Mouse (Mus musculus): ENCODE data around the gene Wwox.

Wwox gene

GRCm38 (mm10) chr8:115234068-115234467, 794.6 kb downstream of the Wwox start:
- no peak for DNase-seq (ENCODE audit: low spot score)

- DNase-seq (ENCODE audit: low spot score): no peak
These were observed 798.1 kb downstream of the Wwox start for GRCm38 (mm10) chr8:115237596-115237995.

DNA sequence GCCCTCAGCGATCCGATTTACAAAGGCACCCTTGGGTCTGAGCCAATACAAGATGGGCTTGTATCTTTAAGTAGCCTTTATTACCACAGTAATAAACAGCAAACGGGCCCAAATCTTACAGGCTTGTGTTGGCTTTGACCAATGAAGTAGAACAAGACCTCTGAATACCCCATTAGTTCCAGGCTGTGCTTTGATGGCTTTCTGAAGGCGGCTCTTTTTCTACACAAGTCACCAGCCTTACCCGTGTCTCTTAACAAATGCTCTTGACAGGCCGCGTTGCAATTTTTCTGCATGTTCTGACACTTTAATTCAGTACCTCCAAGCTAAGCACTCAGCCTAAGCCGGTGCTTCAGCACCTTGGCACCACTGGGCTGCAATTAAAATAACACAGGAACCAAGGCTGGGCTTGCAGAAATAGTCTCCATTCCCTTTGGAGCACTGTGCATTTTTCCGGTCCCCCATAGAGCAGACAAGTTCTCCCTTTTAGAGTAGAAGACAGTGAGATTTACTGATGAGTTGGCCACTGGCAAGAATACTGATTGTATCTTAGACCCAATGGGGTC, 804.1 kb downstream of the Wwox start:
- peak; percentile 32 for DNase-seq (ENCODE audit: low spot score)

DNA sequence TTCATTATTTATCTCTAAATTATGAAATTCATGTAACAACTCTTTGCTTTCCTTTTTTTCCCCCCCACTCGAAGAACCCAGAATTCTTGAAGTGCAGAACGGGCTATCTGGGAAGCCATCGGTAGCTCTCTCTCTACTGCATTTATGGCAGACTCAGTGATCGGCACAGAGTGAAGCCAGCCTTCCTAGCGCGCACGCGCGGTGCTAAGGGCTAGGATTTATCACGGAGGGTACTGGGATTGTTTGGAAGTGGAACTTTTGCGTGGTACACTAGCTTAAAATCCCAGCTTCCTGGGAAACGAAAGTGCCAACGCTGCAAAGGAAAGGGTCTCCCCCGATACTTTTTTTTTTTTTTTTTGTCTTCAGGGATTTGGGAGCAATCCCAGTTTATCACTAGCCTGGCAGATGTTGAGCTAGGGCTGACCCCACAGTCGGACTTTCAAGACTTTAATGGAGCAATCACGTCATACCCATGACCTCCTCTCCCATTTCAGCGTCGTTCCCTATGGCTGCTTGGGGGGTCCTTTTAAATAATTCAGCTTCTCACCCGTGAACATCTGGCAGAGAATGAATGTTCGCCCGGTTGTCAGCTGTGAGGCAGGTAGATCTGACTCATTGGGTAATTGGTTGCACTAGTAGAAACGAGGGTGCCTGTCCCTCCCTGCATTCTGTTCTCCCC, 810.4 kb downstream of the Wwox start:
- DNase-seq (ENCODE audit: low spot score): no peak

- no peak for DNase-seq (ENCODE audit: low spot score)
These were observed 816.1 kb downstream of the Wwox start for GRCm38 (mm10) chr8:115255550-115255949.

GRCm38 (mm10) chr8:115257417-115257816, 818.0 kb downstream of the Wwox start:
- DNase-seq (ENCODE audit: low spot score): no peak

DNA sequence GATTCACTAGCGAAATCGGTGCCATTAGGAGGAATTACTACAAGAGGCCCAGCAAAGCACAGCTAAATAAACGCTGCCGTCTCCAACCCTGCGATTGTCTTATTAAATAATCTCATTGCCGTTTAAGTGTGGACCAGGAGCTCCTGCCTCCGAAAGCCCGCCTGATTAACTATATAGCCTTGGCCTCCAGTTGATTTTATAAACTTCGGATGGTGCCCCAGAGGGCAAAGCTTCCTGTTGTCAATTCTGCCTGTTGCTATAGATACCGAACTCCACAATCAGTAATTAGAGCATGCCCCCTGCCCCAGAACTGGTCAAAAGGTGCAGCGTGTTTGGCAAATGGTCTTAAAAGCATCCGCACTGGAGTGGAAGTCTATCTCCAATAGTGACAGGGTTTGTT, 820.4 kb downstream of the Wwox start:
- peak; percentile 45 for DNase-seq (ENCODE audit: low spot score)

- no peak for DNase-seq (ENCODE audit: low spot score)
These were observed 827.7 kb downstream of the Wwox start for GRCm38 (mm10) chr8:115267196-115267595.

GRCm38 (mm10) chr8:115269601-115270000, 830.1 kb downstream of the Wwox start:
- DNase-seq (ENCODE audit: low spot score): peak; percentile 54

- no peak for DNase-seq (ENCODE audit: low spot score)
These were observed 834.5 kb downstream of the Wwox start for GRCm38 (mm10) chr8:115273976-115274375.

- DNase-seq (ENCODE audit: low spot score): no peak
These were observed 836.8 kb downstream of the Wwox start for GRCm38 (mm10) chr8:115276281-115276680.

- DNase-seq (ENCODE audit: low spot score): no peak
These were observed 838.8 kb downstream of the Wwox start for GRCm38 (mm10) chr8:115278291-115278690.

GRCm38 (mm10) chr8:115290224-115290623, 850.8 kb downstream of the Wwox start:
- DNase-seq (ENCODE audit: low spot score): peak; percentile 61

DNA sequence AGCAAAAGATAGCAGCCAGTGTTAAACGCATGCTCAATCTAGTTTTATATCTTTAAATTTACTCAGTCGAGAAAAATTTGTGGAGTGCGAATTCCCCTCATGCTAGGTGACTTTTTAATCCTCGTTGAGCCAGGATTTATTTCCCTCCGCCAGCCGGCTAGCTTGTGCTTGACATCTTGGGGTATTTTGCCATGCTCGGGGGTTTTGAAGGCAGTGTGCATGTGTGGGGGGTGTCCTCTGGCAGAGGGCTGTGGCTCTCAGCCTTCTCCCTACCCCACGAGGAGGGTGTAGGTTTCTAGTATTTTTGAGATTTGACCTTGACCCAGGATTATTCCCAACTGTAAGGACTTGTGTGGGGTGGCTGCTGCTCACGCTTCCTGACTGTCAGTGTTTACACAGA, 857.3 kb downstream of the Wwox start:
- no peak for DNase-seq (ENCODE audit: low spot score)

- no peak for DNase-seq (ENCODE audit: low spot score)
These were observed 863.0 kb downstream of the Wwox start for GRCm38 (mm10) chr8:115302484-115302883.

DNA sequence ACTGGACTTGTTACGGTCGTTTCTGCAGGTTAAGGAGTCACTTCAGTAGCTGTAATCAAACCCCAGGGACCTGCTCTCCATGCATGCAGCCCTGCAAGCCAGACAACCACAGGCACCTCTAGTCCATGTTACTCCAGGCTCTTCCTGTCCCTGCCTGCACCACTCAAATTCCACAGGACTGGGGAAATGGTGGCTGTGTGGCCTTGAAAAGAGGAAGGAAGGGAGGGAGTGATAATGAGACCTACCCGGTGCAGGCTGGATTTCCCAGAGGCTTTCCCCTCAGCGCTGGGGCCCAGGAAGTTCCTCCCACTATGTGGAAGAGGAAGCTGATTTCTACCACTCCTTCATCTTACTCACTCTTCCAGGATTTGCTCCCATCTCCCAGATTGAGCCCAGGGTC, 868.0 kb downstream of the Wwox start:
- no peak for DNase-seq (ENCODE audit: low spot score)

GRCm38 (mm10) chr8:115311003-115311402, 871.5 kb downstream of the Wwox start:
- DNase-seq (ENCODE audit: low spot score): no peak

DNA sequence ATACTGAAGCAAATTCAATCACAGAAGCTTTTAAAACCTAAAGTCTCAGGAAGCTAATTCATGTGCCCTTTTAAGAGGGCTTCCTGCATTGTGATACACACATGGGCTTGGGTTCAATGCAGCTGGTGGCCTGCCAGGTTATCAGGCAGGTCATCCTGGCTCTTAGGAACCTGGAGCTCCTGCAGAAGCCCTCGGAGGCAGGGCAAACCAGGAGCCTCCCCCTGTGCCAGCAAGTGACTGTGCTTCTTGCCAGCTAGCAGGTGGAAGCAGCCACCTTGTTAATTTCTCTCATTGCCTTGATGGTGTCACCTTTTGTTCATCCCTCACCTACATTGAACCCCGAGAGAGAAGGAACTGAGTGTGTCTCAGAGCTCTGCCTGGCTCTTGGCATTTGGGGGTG, 872.9 kb downstream of the Wwox start:
- DNase-seq (ENCODE audit: low spot score): no peak

- DNase-seq (ENCODE audit: low spot score): no peak
These were observed 883.0 kb downstream of the Wwox start for GRCm38 (mm10) chr8:115322501-115322900.

GRCm38 (mm10) chr8:115330671-115331070, 891.2 kb downstream of the Wwox start:
- DNase-seq (ENCODE audit: low spot score): no peak

DNA sequence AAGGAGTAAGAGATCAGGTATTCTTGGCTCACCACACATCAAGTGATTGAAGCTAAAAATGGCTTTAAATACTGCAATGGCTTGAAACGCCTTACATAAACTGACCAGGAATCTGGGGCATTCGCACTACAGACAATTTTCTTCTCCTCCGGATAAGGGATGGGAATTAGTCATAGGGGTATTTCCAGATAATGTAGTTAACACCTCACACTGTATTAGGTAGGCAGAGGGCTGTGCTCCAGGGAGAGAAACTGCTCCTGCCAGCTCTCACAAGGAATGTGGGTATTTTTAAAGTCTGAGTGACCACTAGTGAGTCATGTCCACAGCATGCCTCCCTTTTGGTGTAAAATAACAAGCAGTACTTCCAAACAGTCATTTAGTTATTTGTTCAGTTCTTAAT, 894.5 kb downstream of the Wwox start:
- no peak for DNase-seq (ENCODE audit: low spot score)

DNA sequence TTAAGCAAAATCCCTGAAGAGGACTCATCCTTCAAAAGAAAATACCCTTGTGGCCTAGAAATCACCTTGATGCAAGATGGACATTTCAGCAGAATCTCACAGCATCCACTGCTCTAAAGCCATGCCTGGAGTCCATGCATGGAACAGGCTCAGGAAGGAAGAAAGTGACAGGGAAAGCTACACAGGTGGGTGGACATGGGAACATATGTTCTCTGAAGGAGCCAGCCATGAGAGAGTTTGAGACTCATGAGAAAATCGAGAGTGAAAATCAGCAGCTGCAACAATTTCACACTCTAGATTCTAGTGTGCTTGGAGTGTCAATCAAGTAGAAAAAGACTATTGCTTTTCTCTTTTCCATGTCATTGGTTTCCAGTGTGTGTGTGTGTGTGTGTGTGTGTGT, 896.9 kb downstream of the Wwox start:
- DNase-seq (ENCODE audit: low spot score): no peak

- no peak for DNase-seq (ENCODE audit: low spot score)
These were observed 909.2 kb downstream of the Wwox start for GRCm38 (mm10) chr8:115348704-115349103.

DNA sequence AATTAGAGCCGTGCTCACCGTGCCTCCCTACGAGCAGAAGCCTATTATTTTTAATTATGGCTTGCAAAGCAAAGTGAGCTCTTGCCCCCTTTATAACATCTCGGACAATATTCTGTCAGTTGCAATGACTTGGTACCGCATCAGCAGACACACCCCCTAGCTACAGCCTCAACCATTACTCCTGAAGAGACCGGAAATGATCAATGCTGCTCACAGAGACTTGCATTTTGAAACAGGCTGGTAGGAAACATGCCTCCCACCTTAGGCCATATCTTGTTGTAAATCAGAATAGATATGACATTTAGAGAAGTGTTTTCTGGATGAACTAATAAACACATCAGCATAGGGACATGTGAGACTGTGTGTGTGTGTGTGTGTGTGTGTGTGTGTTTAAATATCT, 911.3 kb downstream of the Wwox start:
- no peak for DNase-seq (ENCODE audit: low spot score)
